Mouse (Mus musculus) hematopoietic stem cell, adult 5-6 weeks (primary cell): ENCODE measurements around the gene Phf24. TPM values are rescaled to one million over a fixed set of nuclear protein-coding genes. Genes with fewer than 3 reads are reported as not detected.

Experiments used
- ATAC-seq, 2 experiments: fragments of 125-278 bp in 1 of 2; replicated peaks in 1 of 2; 2 replicates each; pipeline ENCODE4 v1.8.0; 2016 to 2017; ENCODE audit warnings: inconsistent platforms in 2 of 2, mild to moderate bottlenecking in 2 of 2, moderate number of reproducible peaks in 2 of 2, low read depth in 1 of 2, moderate TSS enrichment in 1 of 2; ENCODE audit not compliant: low FRiP score in 2 of 2, poor library complexity in 2 of 2, severe bottlenecking in 2 of 2, insufficient read depth in 1 of 2, low TSS enrichment in 1 of 2
- total RNA-seq: library from RNA; stranded (forward); fragments of 172-1452, 232-1000 nt; gene quantifications from 2 replicates; pipeline ENCODE4 v1.2.3, GENCODE M21; 2017

Phf24 gene
- total RNA-seq, 1 experiment from 2014 or later: not detected

- no peak for ATAC-seq
These were observed 13.7 kb upstream of the Phf24 start for GRCm38 (mm10) chr4:42902730-42903129.

GRCm38 (mm10) chr4:42903942-42904341 is 12.5 kb upstream of the Phf24 start:
- ATAC-seq: no peak

- ATAC-seq: no peak
These were observed 11.9 kb upstream of the Phf24 start for GRCm38 (mm10) chr4:42904523-42904922.

- no peak for ATAC-seq
These were observed 11.5 kb upstream of the Phf24 start for GRCm38 (mm10) chr4:42904966-42905365.

- no peak for ATAC-seq
These were observed 3.1 kb upstream of the Phf24 start for GRCm38 (mm10) chr4:42913391-42913790.

- ATAC-seq: no peak
These were observed 1.1 kb upstream of the Phf24 start for GRCm38 (mm10) chr4:42915311-42915710.

GRCm38 (mm10) chr4:42915966-42916365 is 494 bp upstream of the Phf24 start:
- ATAC-seq: no peak

- ATAC-seq: peak in 1 of 2 experiments; percentile 17; a peak in 1 of 4 replicates
These were observed 928 bp downstream of the Phf24 start for GRCm38 (mm10) chr4:42917402-42917774.

GRCm38 (mm10) chr4:42920726-42921125 is 4.3 kb downstream of the Phf24 start:
- ATAC-seq: no peak

GRCm38 (mm10) chr4:42921536-42921935 is 5.1 kb downstream of the Phf24 start:
- no peak for ATAC-seq

- ATAC-seq: no peak
These were observed 5.6 kb downstream of the Phf24 start for GRCm38 (mm10) chr4:42922056-42922455.

- no peak for ATAC-seq
These were observed 6.0 kb downstream of the Phf24 start for GRCm38 (mm10) chr4:42922461-42922860.

GRCm38 (mm10) chr4:42924095-42924710 is 7.7 kb downstream of the Phf24 start:
- ATAC-seq: no peak

GRCm38 (mm10) chr4:42928209-42928608 is 11.7 kb downstream of the Phf24 start:
- ATAC-seq: no peak

GRCm38 (mm10) chr4:42928952-42929351 is 12.5 kb downstream of the Phf24 start:
- no peak for ATAC-seq

GRCm38 (mm10) chr4:42932229-42932969 is 15.9 kb downstream of the Phf24 start:
- ATAC-seq: no peak

- ATAC-seq: peak; percentile 92 to 98
These were observed 17.2 kb downstream of the Phf24 start for GRCm38 (mm10) chr4:42933630-42934029.

GRCm38 (mm10) chr4:42941396-42941795 is 24.9 kb downstream of the Phf24 start:
- ATAC-seq: no peak

GRCm38 (mm10) chr4:42943341-42943740 is 26.9 kb downstream of the Phf24 start:
- ATAC-seq: no peak
